Mouse (Mus musculus) liver, adult 2 months (tissue): ENCODE data around the gene Xylt1. TPM values are rescaled to one million over a fixed set of nuclear protein-coding genes. Genes with fewer than 3 reads are reported as not detected.

Experiments used
- DNase-seq: peaks from one replicate; pipeline ENCODE4 v3.0.0-alpha.2; 2011; ENCODE audit warnings: low read depth, low spot score; ENCODE audit errors: extremely low read depth
- H3K27ac ChIP-seq: fragments of 200-500 bp; replicated peaks from 2 replicates; pipeline ENCODE4 v1.5.1; 2012; ENCODE audit warnings: low read depth, mild to moderate bottlenecking, control low read depth, inconsistent platforms, low read length; ENCODE audit not compliant: insufficient read depth
- H3K27me3 ChIP-seq: fragments of 200-500 bp; 2 replicates; pipeline ENCODE4 v1.6.1; 2012; ENCODE audit warnings: mild to moderate bottlenecking, moderate library complexity, low read length, inconsistent platforms; ENCODE audit not compliant: control insufficient read depth, insufficient read depth
- H3K36me3 ChIP-seq: fragments of 200-500 bp; 2 replicates; pipeline ENCODE4 v1.6.1; 2012; ENCODE audit warnings: low read length, inconsistent platforms; ENCODE audit not compliant: control insufficient read depth, insufficient read depth
- H3K4me1 ChIP-seq: fragments of 200-500 bp; 2 replicates; pipeline ENCODE4 v1.6.1; 2011; ENCODE audit warnings: low read length; ENCODE audit not compliant: control insufficient read depth, insufficient read depth
- H3K4me3 ChIP-seq: fragments of 200-500 bp; 2 replicates; pipeline ENCODE4 v1.5.1; 2011; ENCODE audit warnings: low read depth, mild to moderate bottlenecking, control low read depth, low read length, moderate library complexity; ENCODE audit not compliant: insufficient read depth
- H3K79me2 ChIP-seq: fragments of 200-500 bp; 2 replicates; pipeline ENCODE4 v1.6.1; 2012; ENCODE audit warnings: inconsistent platforms, mild to moderate bottlenecking, low read length, moderate library complexity; ENCODE audit not compliant: control insufficient read depth, insufficient read depth
- H3K9ac ChIP-seq: fragments of 200-500 bp; 2 replicates; pipeline ENCODE4 v1.6.1; 2012; ENCODE audit warnings: low read depth, mild to moderate bottlenecking, control low read depth, inconsistent platforms, low read length
- CTCF ChIP-seq: fragments of 200-500 bp; IDR thresholded peaks from 2 replicates; pipeline ENCODE4 v1.5.1; 2011; ENCODE audit warnings: low read depth, low read length, control low read depth
- POLR2A ChIP-seq: fragments of 200-500 bp; IDR thresholded peaks from 2 replicates; pipeline ENCODE4 v1.6.1; 2011; ENCODE audit warnings: low read length, control low read depth; ENCODE audit not compliant: insufficient read depth; ENCODE audit errors: extremely low read depth
- WGBS: fragments of 180-500 bp; shearing (Covaris S2); methylation state at CpG from one replicate; pipeline ENCODE4 v1.1.7; 2018; 5-methylcytosine and 5-hydroxymethylcytosine counted together
- polyA plus RNA-seq: library from polyadenylated mRNA; depleted of rRNA; stranded (reverse); fragments of >200 nt; gene quantifications from 2 replicates; pipeline ENCODE4 v1.2.3, GENCODE M21; 2012
- total RNA-seq: library from RNA; depleted of rRNA; stranded (reverse); fragments of >200 nt; gene quantifications from 2 replicates; pipeline ENCODE4 v1.2.3, GENCODE M21; 2014

Gene Xylt1
- total and polyA plus RNA-seq, 2 experiments, result 0.09 to 0.18 TPM

GRCm38 (mm10) chr7:117445471-117445870, 64.7 kb downstream of the Xylt1 start:
- TF ChIP-seq POLR2A, result no peak
- no peak for TF ChIP-seq CTCF
- H3K79me2 ChIP-seq, result no peaks in the 10 kb centered on the region
- no peak for DNase-seq
- no peaks in the 10 kb centered on the region for H3K36me3 ChIP-seq
- H3K4me1 ChIP-seq, result no peaks in the 10 kb centered on the region
- no peak overlapping the region for H3K4me3 ChIP-seq
- WGBS, result 60% methylated on average over 3 of the region's 3 CpGs
- H3K9ac ChIP-seq, result no peak overlapping the region
- H3K27me3 ChIP-seq, result no peaks in the 10 kb centered on the region
- H3K27ac ChIP-seq, result no peak overlapping the region

- 95% methylated on average over 5 of the region's 5 CpGs for WGBS
- Histone ChIP-seq H3K27ac (no peak overlapping the region), H3K4me1 (no peaks in the 10 kb centered on the region), H3K9ac (no peak overlapping the region), H3K36me3 (no peaks in the 10 kb centered on the region), H3K27me3 (no peaks in the 10 kb centered on the region), H3K79me2 (no peaks in the 10 kb centered on the region), H3K4me3 (no peak overlapping the region)
- TF ChIP-seq POLR2A (no peak), CTCF (no peak)
- no peak for DNase-seq
These were observed 68.8 kb downstream of the Xylt1 start for GRCm38 (mm10) chr7:117449605-117450004.

GRCm38 (mm10) chr7:117451212-117451611, 70.4 kb downstream of the Xylt1 start:
- H3K27ac ChIP-seq, result no peak overlapping the region
- no peak for DNase-seq
- TF ChIP-seq POLR2A (no peak), CTCF (no peak)

GRCm38 (mm10) chr7:117452269-117452668, 71.5 kb downstream of the Xylt1 start:
- Histone ChIP-seq H3K4me3 (no peak overlapping the region), H3K27ac (no peak overlapping the region), H3K27me3 (no peaks in the 10 kb centered on the region), H3K79me2 (no peaks in the 10 kb centered on the region), H3K36me3 (no peaks in the 10 kb centered on the region), H3K4me1 (no peaks in the 10 kb centered on the region), H3K9ac (no peak overlapping the region)
- WGBS, result 43% methylated on average over 2 of the region's 2 CpGs
- TF ChIP-seq POLR2A (no peak), CTCF (no peak)
- DNase-seq, result no peak

More at GRCm38 (mm10) chr7:117451212-117451611, 70.4 kb downstream of the Xylt1 start:
- no peaks in the 10 kb centered on the region for H3K27me3 ChIP-seq
- no peak overlapping the region for H3K9ac ChIP-seq
- H3K79me2 ChIP-seq, result no peaks in the 10 kb centered on the region
- no peak overlapping the region for H3K4me3 ChIP-seq
- no peaks in the 10 kb centered on the region for H3K4me1 ChIP-seq
- H3K36me3 ChIP-seq, result no peaks in the 10 kb centered on the region

- no peak overlapping the region for H3K4me3 ChIP-seq
- DNase-seq, result no peak
- WGBS, result 88% methylated on average over 11 of the region's 11 CpGs
- H3K9ac ChIP-seq, result no peak overlapping the region
- H3K4me1 ChIP-seq, result no peaks in the 10 kb centered on the region
- no peak overlapping the region for H3K27ac ChIP-seq
- no peaks in the 10 kb centered on the region for H3K27me3 ChIP-seq
- TF ChIP-seq CTCF, result no peak
- H3K79me2 ChIP-seq, result no peaks in the 10 kb centered on the region
- H3K36me3 ChIP-seq, result no peaks in the 10 kb centered on the region
These were observed 74.2 kb downstream of the Xylt1 start for GRCm38 (mm10) chr7:117454789-117455548.

GRCm38 (mm10) chr7:117462196-117462935, 81.6 kb downstream of the Xylt1 start:
- H3K4me3 ChIP-seq, result no peak overlapping the region
- DNase-seq, result no peak
- no peaks in the 10 kb centered on the region for H3K36me3 ChIP-seq
- 61% methylated on average over 7 of the region's 7 CpGs for WGBS
- no peaks in the 10 kb centered on the region for H3K4me1 ChIP-seq
- 0 out of 2 replicates have a peak, but pooled peaks cover 2% of the 10 kb centered on the region for H3K27me3 ChIP-seq
- no peak overlapping the region for H3K9ac ChIP-seq
- no peak overlapping the region for H3K27ac ChIP-seq
- H3K79me2 ChIP-seq, result no peaks in the 10 kb centered on the region
- TF ChIP-seq CTCF (no peak), POLR2A (no peak)
